Mouse (Mus musculus): Measurements from ENCODE around the gene Atxn1.

Atxn1 gene

GRCm38 (mm10) chr13:45559258-45559657 is 405.6 kb downstream of the Atxn1 start:
- DNase-seq, result no peak

GRCm38 (mm10) chr13:45558367-45558766 is 406.4 kb downstream of the Atxn1 start:
- DNase-seq, result no peak

- no peak for DNase-seq
Measured at GRCm38 (mm10) chr13:45553674-45554073, 411.1 kb downstream of the Atxn1 start.

- DNase-seq, result no peak
Measured at GRCm38 (mm10) chr13:45547549-45547948, 417.3 kb downstream of the Atxn1 start.

- DNase-seq, result no peak
Measured at GRCm38 (mm10) chr13:45546946-45547345, 417.9 kb downstream of the Atxn1 start.

- no peak for DNase-seq
Measured at GRCm38 (mm10) chr13:45545974-45546373, 418.8 kb downstream of the Atxn1 start.

DNA sequence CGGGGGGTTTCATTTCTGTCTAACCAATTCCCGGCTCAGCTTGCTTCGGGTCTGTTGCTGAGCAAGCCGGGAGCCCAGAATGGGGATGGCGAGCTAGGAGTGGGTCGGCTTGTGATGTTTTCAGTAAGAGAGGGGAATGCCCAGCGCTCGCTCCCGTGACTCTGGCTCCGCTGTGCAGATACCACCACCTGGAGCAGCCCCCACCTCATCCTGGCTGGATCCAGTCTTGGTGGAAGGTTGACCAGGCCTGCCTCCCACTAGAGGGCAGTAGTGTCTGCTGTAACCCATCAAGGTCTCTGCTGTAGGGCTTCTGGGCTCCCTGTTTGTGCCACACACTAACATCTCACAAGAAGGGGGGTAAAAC is 425.6 kb downstream of the Atxn1 start:
- peak; percentile 81 for DNase-seq

DNA sequence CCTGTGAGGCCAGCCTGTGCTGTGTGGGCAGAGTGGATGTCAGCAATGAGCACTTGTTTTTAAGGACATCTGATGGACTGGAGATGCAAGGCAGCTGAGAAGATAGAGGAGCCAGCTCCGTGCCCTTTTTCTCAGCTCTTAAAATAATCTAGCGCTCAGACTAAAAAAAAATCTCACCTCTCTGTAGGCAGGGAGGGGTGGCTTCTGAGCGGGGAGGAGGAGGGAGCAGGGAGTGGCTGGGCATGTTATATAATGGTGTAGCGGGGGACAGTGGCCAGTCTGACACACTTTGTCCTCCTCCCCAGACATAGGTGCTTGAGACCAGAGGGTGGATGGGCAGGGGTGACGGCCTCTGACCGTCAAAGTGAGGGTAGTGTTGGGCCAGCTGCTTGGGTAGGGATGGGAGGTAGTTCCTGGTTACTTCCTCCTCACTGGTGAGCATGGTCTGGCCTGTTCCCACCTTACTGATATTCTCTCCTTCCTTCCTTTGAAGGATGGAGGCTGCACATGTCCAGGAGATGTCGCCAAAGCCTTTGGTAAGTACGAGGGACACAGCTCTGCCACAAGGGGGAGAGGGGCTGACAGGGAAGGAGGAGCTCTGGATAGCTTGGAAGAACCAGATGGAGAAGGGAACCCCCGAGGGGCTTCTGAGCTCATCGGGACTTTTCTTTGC is 426.1 kb downstream of the Atxn1 start:
- peak; percentile 69 for DNase-seq

DNA sequence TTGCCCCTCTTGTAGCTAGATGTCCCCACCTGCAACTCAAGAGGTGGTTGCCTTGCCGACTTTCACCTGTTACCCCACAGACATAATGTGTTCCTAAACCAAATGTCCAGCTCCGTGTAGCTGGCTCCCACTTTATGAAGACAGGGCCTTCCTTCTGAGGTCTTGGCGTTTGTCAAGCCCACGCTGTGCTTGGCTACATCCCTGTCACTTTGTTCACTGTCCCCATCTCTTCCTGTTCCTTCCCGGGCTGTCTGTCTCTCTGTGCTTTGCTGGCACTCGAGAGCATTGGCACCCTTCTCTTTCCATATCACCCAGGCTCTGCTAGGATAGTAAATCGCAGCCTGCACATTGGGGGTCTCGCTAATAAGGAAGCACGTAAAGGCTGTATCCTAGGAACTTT is 426.7 kb downstream of the Atxn1 start:
- no peak for DNase-seq

GRCm38 (mm10) chr13:45537110-45537509 is 427.7 kb downstream of the Atxn1 start:
- DNase-seq, result no peak

- DNase-seq, result no peak
Measured at GRCm38 (mm10) chr13:45535731-45536453, 428.9 kb downstream of the Atxn1 start.

DNA sequence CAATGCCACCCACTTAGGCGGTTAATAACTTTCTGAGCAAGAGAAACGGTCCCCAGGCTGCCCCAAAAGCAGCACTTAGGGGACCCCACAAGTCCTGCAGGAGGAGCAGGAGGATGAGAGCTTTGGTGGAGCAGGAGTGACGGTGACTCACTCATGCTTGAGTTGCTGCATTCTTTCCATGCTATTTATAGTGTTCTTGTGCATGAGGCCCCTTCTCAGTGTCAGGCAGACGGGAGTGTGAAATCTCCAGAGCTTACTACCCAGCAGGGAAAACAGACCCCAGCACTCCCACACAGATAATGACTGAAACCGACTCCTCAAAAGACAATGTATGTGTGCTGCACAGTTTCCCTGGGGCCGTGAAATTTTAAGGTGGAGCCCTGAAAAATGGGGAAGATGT is 434.1 kb downstream of the Atxn1 start:
- peak; percentile 67 for DNase-seq

DNA sequence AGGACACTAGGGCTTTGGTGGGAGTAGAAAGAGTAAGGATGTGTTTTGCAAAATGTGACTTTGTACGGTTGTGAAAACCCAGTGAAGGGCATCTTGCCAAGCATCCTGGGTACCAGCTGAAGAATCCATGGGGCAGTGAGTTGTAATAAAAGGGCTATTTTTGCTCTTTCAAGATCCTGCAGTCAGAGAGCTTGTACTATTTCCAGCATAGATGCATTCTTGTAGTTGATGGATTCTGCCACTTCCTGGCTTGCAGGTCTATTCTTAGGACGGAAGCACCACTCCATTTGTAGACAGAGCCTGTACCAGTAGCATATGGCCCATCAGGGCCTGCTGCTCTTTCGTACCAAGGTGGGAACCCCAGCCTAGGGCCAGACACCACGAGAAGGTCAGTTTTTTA is 436.0 kb downstream of the Atxn1 start:
- no peak for DNase-seq

DNA sequence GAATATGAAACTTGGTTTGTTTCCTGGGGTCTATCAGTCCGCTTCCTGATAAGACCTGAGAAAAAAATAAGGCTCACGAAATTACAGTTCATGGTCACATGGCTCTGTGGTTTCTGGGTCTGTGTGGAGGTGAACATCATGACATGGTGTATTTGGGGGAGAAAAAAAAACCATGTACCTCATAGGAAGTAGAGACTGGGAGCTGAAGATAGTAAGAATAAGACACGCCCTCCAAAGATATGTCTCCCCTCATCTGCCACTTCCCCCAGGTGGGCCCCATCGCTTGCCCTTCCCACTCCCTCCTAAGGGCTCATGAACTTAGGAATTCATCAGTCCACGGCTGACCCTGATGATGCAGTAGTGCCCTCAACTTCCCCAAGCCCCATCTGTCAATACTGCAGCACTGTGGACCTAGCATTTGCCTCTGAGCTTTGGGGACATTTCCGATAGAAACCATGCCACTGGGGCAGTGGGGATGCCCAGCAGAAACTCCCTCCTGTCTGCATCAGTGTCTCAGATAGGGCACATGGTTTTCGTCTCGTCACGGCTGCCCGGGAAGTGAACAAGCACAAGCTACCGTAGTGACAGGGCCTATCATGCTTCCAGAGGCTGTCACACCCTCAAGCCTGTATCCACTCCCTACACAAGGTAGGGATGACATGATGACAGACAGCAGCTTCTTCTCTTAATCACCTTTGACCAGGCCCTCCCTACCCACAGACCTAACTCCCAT is 437.4 kb downstream of the Atxn1 start:
- no peak for DNase-seq

GRCm38 (mm10) chr13:45526230-45526629 is 438.6 kb downstream of the Atxn1 start:
- no peak for DNase-seq

- DNase-seq, result no peak
Measured at GRCm38 (mm10) chr13:45524791-45525435, 439.9 kb downstream of the Atxn1 start.

- no peak for DNase-seq
Measured at GRCm38 (mm10) chr13:45524305-45524704, 440.5 kb downstream of the Atxn1 start.

DNA sequence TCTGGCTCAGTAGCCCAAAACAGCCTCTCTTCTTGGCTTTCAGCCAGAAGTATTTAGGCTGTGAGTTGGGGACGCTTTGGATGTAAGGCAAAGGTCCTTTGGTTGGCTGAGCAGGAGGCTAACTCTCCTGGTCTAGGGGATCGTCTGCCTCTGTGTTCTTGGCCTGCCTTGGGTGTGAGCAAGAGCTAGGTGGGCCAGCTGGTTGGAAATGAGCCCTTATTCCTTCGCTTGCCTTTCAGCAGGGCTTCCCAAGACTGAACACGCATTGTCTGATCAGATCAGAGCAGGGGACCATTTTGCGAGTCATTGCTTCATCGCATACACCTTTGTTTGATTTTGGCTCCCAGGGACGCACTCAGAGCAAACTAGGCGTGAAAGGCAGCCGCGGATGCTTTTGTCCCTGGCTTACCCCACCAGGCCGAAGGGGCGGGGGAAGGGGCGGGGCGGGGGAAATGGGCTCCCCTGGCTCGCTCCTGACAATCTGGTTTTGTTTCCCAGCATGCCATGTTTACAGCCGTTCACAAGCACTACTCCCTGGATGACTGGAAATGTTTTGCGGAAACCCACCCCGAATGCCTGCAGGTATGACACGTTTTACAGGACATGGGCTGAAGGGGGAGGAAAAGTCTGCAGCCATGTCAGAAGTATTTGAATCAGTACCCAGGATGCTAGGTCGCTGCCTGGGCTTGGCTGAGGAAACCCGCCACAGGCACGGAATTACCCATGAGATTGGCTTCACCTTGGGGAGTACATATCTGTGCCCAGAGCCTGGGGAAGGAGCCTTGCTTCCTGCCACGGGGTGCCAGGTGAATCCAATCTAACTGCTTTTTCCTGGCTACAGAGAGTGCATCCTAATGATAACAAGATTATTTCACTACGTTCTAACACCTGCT is 448.1 kb downstream of the Atxn1 start:
- DNase-seq, result no peak

- no peak for DNase-seq
Measured at GRCm38 (mm10) chr13:45514832-45515422, 449.9 kb downstream of the Atxn1 start.

GRCm38 (mm10) chr13:45514115-45514514 is 450.7 kb downstream of the Atxn1 start:
- no peak for DNase-seq

DNA sequence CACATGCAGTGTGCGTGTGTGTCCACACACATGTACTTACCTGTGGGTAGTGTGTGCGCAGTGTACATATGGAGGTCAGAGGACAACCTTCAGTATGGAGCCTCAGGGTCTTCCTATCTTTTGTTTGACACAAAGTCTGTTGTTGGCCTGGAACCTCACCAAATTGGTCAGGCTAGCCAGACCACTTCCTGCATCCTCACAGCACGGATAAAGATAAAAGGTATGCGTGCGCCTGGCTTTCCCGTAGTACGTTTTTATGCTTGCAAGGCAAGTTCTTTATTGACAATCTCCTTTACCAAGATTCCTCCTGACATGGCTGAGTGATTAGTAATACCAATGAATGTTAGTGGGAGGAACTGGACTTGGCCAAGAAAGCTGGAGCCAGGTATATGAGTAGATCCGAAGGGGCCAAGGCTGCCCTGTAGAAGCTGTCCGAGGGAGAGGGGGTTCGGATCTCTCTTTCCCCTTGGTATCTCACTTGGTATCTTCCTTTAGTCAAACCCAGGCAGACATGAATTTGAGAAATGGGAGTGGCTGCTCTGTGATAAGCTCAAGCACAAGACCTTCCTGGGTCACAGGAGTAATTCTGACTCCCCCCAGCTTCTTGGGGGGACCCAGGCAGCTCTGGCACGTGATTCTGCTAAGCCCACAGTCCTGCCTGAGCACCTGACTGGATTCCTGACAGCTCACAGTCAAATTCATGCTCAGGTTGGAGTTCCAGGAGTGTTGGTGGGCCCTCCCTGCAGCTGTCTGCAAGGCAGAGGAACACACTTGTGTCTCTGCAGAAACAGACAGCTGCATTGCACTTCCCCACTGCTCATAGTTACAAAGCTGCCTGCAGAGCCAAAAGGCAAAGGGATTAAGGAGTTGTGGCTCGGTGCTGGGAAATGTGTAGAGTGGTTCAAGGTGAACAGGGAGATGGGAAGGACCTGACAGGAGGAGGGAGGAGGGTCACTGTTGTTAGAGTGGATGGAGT is 451.5 kb downstream of the Atxn1 start:
- no peak for DNase-seq

Measured in layer of hippocampus, adult 9-11 months (tissue).